Mouse (Mus musculus): ENCODE data around the gene Cnrip1.

Gene Cnrip1

DNA sequence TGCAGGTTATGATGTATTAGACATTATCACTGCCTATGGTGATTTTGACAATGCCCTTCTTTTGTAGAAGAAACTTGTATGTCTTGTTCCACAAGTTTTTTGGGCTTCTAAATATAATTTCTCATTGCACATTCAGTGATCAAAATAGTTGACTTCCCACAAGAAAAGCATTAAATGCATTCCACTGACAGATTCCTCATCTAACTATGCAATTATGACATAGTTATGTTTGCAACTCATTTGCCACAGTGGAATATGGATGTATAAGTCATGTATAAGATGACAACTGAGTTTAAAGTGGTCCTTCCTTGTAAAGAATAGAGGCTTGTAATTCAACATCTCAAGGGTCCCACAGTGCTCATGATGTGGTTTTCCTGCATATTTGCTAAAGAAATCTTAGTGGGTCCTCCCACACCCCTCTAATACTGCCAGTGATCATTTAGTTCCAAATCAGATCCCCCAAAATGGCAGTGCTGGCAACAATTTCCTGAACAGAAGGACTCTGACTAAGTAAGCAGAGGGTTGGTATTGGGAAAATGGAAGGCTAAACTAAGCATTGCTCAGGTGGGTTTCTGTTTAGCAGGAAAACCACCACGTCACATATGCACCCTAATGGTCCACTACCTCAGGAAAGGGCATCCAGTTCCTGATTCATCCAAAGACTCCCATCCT lies 61.2 kb downstream of the Cnrip1 start:
- DNase-seq = no peak

DNA sequence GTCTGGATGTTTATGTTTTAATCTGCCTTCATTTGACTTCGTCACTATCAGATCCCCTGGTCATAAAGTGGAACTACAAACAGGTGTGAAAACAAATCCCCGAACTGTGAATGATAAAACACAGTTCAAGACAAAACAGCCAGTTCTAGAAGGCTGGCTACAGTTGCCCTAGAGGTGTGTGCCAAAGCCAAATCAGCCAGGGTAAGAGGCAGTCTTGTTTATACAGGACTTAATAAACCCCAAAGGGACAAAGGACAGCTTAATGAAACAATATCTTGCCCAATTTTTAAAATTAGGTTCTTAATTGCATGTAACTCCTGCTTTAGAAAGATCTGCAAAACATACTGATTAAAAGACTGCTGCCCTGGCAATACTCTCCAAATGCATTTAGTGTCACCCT lies 75.0 kb downstream of the Cnrip1 start:
- DNase-seq = no peak

Measured in heart, adult 11 months (tissue).